Comparison of ENCODE assay signal across 23 mouse cellular contexts in the genomic region with DNA sequence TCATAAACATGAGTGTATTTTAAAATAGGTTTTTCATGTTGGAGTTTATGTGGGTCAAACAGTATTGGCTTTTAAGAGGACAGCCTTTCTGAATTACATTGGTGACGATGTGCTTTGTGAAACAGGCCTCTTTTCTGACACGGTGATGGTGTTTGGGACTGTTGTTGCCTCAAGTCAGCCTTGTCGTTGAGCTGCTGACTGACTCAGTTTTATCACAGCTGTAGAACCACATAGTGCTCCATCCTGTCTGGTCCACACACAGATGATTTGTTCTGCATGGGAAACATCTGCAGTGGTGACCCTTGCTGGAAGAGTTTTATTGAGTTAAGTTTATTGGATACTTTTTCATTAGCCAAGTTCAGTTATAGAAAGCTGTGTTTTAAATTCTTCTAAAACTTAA.
"Had no signal": no experiment of that assay in that cellular context is flagged by ENCODE, and none has a peak within 500 bp of the region (broad histone marks: within the 10 kb centered on the region; RNA-seq: fewer than 3 reads in every experiment).

No protein-coding gene starts in this region.

- H3K9me3 ChIP-seq: heart, embryonic 12.5 days; hindbrain, embryonic 10.5 days; hindbrain, embryonic 12.5 days; intestine, embryonic 15.5 days had no signal

- H3K27me3 ChIP-seq: heart, embryonic 12.5 days; hindbrain, embryonic 12.5 days; intestine, embryonic 15.5 days had no signal

- DNase-seq: gastrocnemius, adult 2 months; gastrocnemius, postnatal 10 days; gastrocnemius, postnatal 25 days; heart, adult 2 months; heart, postnatal 10 days; heart, postnatal 4 days; kidney, adult 18-20 months; kidney, adult 8-10 months; kidney, postnatal 10 days; kidney, postnatal 25 days; kidney, postnatal 4 days; liver had no signal

- ATAC-seq: hindbrain, embryonic 16.5 days; inflammation-experienced regulatory T-cells, adult 6 months; intestine, embryonic 15.5 days; intestine, postnatal 0 days had no signal

- H3K27ac ChIP-seq: gastrocnemius, adult 2 months; heart, adult 2 months; hindbrain, embryonic 10.5 days; hindbrain, embryonic 12.5 days; hindbrain, embryonic 14.5 days; intestine, embryonic 15.5 days; layer of hippocampus, adult 2 months; left cerebral cortex, adult 2 months had no signal

- H3K36me3 ChIP-seq: heart, embryonic 12.5 days; hindbrain, embryonic 10.5 days; hindbrain, embryonic 12.5 days; intestine, embryonic 15.5 days had no signal

- H3K4me2 ChIP-seq: heart, embryonic 12.5 days; hindbrain, embryonic 12.5 days; hindbrain, embryonic 14.5 days; intestine, embryonic 15.5 days; liver, embryonic 11.5 days had no signal

- H3K4me1 ChIP-seq: heart, embryonic 12.5 days; hindbrain, embryonic 12.5 days; intestine, embryonic 15.5 days had no signal

- H3K9ac ChIP-seq: heart, embryonic 12.5 days; hindbrain, embryonic 12.5 days; hindbrain, embryonic 14.5 days; intestine, embryonic 15.5 days had no signal

- H3K4me3 ChIP-seq: gastrocnemius, adult 2 months; heart, adult 2 months; heart, embryonic 12.5 days; hindbrain, embryonic 10.5 days; hindbrain, embryonic 12.5 days; intestine, embryonic 15.5 days; layer of hippocampus, adult 2 months; left cerebral cortex, adult 2 months had no signal
